Mouse (Mus musculus) hindbrain, embryonic 13.5 days (tissue): ENCODE measurements at regions not wholly inside any gene's neighbourhood (a gene's known extent, or its start where the extent isn't known, plus 50 kb on each side); places are given as distances from the start of the nearest gene placed in this dataset.

Experiments
- ATAC-seq: fragments of 200-750 bp; cut with Nextera tagmentation; 2 replicates; pipeline ENCODE4 v1.8.0; 2017; ENCODE audit warnings: moderate TSS enrichment; ENCODE audit not compliant: low FRiP score
- H3K27ac ChIP-seq: fragments of 300-500 bp; sonication (generic); 2 replicates; pipeline ENCODE4 v1.5.1; 2015; ENCODE audit warnings: inconsistent platforms, mild to moderate bottlenecking, moderate library complexity
- H3K27me3 ChIP-seq: fragments of 300-500 bp; sonication (generic); 2 replicates; pipeline ENCODE4 v1.6.1; 2015; ENCODE audit warnings: mild to moderate bottlenecking, inconsistent platforms
- H3K36me3 ChIP-seq: fragments of 300-500 bp; sonication (generic); 2 replicates; pipeline ENCODE4 v1.6.1; 2015; ENCODE audit warnings: mild to moderate bottlenecking, inconsistent platforms
- H3K4me1 ChIP-seq: fragments of 300-500 bp; sonication (generic); replicated peaks from 2 replicates; pipeline ENCODE4 v1.6.1; 2015; ENCODE audit warnings: inconsistent platforms
- H3K4me2 ChIP-seq: fragments of 300-500 bp; sonication (generic); 2 replicates; pipeline ENCODE4 v1.6.1; 2015; ENCODE audit warnings: inconsistent platforms, mild to moderate bottlenecking, moderate library complexity
- H3K4me3 ChIP-seq: fragments of 300-500 bp; sonication (generic); 2 replicates; pipeline ENCODE4 v1.5.1; 2015; ENCODE audit warnings: mild to moderate bottlenecking, inconsistent platforms
- H3K9ac ChIP-seq: fragments of 300-500 bp; sonication (generic); 2 replicates; pipeline ENCODE4 v1.6.1; 2015; ENCODE audit warnings: mild to moderate bottlenecking, inconsistent platforms
- H3K9me3 ChIP-seq: fragments of 300-500 bp; sonication (generic); 2 replicates; pipeline ENCODE4 v1.6.1; 2016; ENCODE audit warnings: inconsistent platforms
- WGBS: fragments of 180-500 bp; shearing (Covaris S2); methylation state at CpG from one replicate; pipeline ENCODE4 v1.1.7; 2015; 5-methylcytosine and 5-hydroxymethylcytosine counted together

DNA sequence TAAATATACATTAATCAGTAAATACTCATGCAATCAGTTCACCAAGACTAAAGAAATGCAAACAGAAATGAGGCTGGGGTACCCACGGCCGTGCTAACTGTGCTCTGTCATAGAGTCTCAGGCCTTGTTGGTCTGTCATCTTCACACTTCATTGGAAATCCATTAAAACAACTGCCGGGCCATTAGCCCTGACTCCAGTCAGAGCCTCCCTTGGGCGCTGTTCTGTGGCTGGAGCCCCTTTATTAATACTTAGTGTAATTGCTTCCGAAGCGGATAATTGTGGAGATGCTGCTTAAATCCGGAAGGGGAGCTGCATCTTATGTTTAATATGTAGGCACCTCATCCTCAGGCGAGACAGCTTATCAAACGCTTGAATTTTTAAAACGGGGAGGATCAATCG lies 76.1 kb downstream of the Ier5 start:
- no peaks in the 10 kb centered on the region for H3K27me3 ChIP-seq
- 0 out of 2 replicates have a peak, but pooled peaks have one; percentile 50 for ATAC-seq
- peaks cover 30% of the 10 kb centered on the region for H3K4me1 ChIP-seq
- 48% methylated on average over 11 of the region's 11 CpGs for whole genome bisulfite sequencing
- H3K4me2 ChIP-seq, result no peak overlapping the region
- no peaks in the 10 kb centered on the region for H3K36me3 ChIP-seq
- H3K27ac ChIP-seq, result peak overlapping the region; percentile 48; the same call in 1 of the 2 replicates
- no peaks in the 10 kb centered on the region for H3K9me3 ChIP-seq
- no peak overlapping the region for H3K4me3 ChIP-seq
- H3K9ac ChIP-seq, result no peak overlapping the region

DNA sequence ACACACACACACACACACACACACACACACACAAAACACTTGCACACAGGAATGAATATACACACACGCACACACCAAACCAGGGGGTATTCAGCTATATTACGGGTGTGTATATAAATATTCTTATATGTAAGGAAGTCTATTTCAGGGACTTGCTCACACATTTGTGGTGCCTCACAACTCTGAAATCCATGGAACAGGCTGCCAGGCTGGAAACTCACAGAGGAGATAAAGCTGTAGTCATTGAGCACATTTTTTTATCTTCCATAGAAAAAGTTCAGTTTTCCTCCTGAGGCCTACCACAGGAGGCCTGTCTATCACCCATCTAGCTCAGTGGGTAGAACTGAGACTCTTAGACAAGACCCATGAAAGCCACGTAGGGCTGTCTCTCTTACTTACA lies 83.8 kb downstream of the Ier5 start:
- H3K4me1 ChIP-seq, result peaks cover 4% of the 10 kb centered on the region; the same call in 1 of the 2 replicates
- WGBS, result 97% methylated on average over 3 of the region's 3 CpGs
- H3K27me3 ChIP-seq, result 0 out of 2 replicates have a peak, but pooled peaks cover 7% of the 10 kb centered on the region
- no peak overlapping the region for H3K9ac ChIP-seq
- no peak overlapping the region for H3K4me3 ChIP-seq
- H3K9me3 ChIP-seq, result no peaks in the 10 kb centered on the region
- no peak overlapping the region for H3K27ac ChIP-seq
- H3K36me3 ChIP-seq, result no peaks in the 10 kb centered on the region
- ATAC-seq, result no peak
- no peak overlapping the region for H3K4me2 ChIP-seq

DNA sequence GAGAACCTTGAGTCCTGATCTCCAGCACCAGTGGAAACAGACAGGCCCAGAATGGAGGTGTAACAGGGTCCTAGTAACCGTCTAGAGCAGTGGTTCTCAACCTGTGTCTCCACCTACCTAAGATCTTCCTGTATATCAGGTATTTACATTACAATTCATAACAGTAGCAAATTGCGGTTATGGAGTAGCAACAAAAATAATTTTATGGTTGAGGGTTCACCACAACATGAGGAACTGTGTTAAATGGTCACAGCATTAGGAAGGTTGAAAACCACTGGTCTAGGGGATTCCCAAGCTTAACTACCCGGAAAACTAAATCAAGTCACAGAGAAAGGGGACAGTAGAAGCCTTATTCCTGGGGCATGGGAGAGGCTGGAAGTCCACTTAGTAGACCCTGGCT lies 84.5 kb downstream of the Ier5 start:
- no peak for ATAC-seq
- Histone ChIP-seq H3K9ac (no peak overlapping the region), H3K27me3 (peaks cover 12% of the 10 kb centered on the region), H3K27ac (no peak overlapping the region), H3K4me1 (peaks cover 4% of the 10 kb centered on the region; the same call in 1 of the 2 replicates), H3K9me3 (no peaks in the 10 kb centered on the region), H3K4me3 (no peak overlapping the region), H3K4me2 (no peak overlapping the region), H3K36me3 (no peaks in the 10 kb centered on the region)
- 91% methylated on average over 3 of the region's 3 CpGs for WGBS

GRCm38 (mm10) chr1:155013784-155014183 lies 85.7 kb downstream of the Ier5 start:
- Histone ChIP-seq H3K4me2 (no peak overlapping the region), H3K27ac (no peak overlapping the region), H3K36me3 (no peaks in the 10 kb centered on the region), H3K27me3 (peaks cover 24% of the 10 kb centered on the region), H3K4me3 (no peak overlapping the region), H3K9ac (no peak overlapping the region), H3K9me3 (no peaks in the 10 kb centered on the region), H3K4me1 (peaks cover 4% of the 10 kb centered on the region; the same call in 1 of the 2 replicates)
- ATAC-seq, result no peak
- WGBS, result 76% methylated on average over 4 of the region's 4 CpGs

- H3K36me3 ChIP-seq, result no peaks in the 10 kb centered on the region
- no peak overlapping the region for H3K27ac ChIP-seq
- H3K9ac ChIP-seq, result no peak overlapping the region
- H3K27me3 ChIP-seq, result peaks cover 24% of the 10 kb centered on the region
- 63% methylated on average over 4 of the region's 4 CpGs for WGBS
- H3K4me3 ChIP-seq, result no peak overlapping the region
- no peaks in the 10 kb centered on the region for H3K9me3 ChIP-seq
- no peak overlapping the region for H3K4me2 ChIP-seq
- ATAC-seq, result no peak
- peaks cover 4% of the 10 kb centered on the region; the same call in 1 of the 2 replicates for H3K4me1 ChIP-seq
Measured at GRCm38 (mm10) chr1:155013361-155013760, 86.1 kb downstream of the Ier5 start.

GRCm38 (mm10) chr1:155006539-155007486 lies 92.6 kb downstream of the Ier5 start:
- Histone ChIP-seq H3K9me3 (no peaks in the 10 kb centered on the region), H3K4me1 (no peaks in the 10 kb centered on the region; the same call in 1 of the 2 replicates), H3K4me2 (no peak overlapping the region), H3K4me3 (no peak overlapping the region), H3K27me3 (peaks cover 29% of the 10 kb centered on the region), H3K27ac (no peak overlapping the region), H3K36me3 (no peaks in the 10 kb centered on the region), H3K9ac (no peak overlapping the region)
- 17% methylated on average over 16 of the region's 16 CpGs for WGBS
- peak; percentile 89 for ATAC-seq

DNA sequence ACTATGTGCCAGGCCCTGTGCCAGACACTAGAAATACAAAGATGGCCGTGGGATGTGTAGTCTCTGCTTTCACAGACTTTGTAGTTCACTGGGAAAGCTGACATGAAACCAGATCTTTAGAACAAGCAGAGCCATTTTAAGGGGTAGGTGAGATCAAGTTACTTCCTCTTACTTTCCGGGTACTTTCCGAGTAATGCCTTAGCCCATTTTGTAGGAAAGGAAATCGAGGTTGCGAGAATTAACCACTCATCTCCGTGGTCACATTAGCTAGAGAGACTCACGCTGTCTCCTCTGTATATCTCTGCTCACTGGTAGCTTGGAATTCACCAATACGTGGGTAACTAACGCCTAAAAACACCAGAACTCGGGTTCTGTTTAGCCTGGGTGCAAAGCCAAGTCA lies 93.3 kb downstream of the Ier5 start:
- Histone ChIP-seq H3K36me3 (no peaks in the 10 kb centered on the region), H3K27me3 (peaks cover 29% of the 10 kb centered on the region), H3K4me1 (no peaks in the 10 kb centered on the region; the same call in 1 of the 2 replicates), H3K4me2 (no peak overlapping the region), H3K9me3 (no peaks in the 10 kb centered on the region), H3K9ac (no peak overlapping the region), H3K27ac (no peak overlapping the region), H3K4me3 (no peak overlapping the region)
- WGBS, result 88% methylated on average over 10 of the region's 10 CpGs
- ATAC-seq, result no peak

DNA sequence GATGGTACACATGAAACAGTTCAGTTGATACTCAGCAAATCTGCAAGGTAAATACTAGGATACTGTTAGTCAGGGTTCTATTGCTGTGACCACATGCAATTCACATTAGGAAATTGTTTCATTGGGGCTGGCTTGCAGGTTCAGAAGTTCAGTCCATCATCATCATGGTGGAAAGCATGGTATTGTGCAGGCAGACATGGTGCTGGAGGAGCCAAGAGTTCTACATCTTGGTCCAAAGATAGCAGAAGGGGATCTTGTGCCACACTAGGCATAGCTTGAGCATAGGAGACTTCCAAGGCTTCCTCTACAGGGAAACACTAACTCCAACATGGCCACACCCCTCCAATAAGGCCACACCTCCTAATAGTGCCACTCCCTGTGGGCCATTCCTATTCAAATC lies 99.1 kb downstream of the Ier5 start:
- ATAC-seq, result no peak

GRCm38 (mm10) chr1:154999501-155000131 lies 99.8 kb downstream of the Ier5 start:
- no peak for ATAC-seq
- Histone ChIP-seq H3K27ac (no peak overlapping the region), H3K4me3 (no peak overlapping the region), H3K9ac (no peak overlapping the region), H3K4me1 (peaks cover 19% of the 10 kb centered on the region), H3K9me3 (no peaks in the 10 kb centered on the region), H3K36me3 (no peaks in the 10 kb centered on the region), H3K4me2 (no peak overlapping the region), H3K27me3 (peaks cover 14% of the 10 kb centered on the region)
- WGBS, result 70% methylated on average over 9 of the region's 9 CpGs

More for the DNA sequence above, 99.1 kb downstream of the Ier5 start:
- Histone ChIP-seq H3K4me2 (no peak overlapping the region), H3K9ac (no peak overlapping the region), H3K27ac (no peak overlapping the region), H3K4me1 (peaks cover 12% of the 10 kb centered on the region), H3K36me3 (no peaks in the 10 kb centered on the region), H3K9me3 (no peaks in the 10 kb centered on the region), H3K27me3 (peaks cover 18% of the 10 kb centered on the region), H3K4me3 (no peak overlapping the region)

DNA sequence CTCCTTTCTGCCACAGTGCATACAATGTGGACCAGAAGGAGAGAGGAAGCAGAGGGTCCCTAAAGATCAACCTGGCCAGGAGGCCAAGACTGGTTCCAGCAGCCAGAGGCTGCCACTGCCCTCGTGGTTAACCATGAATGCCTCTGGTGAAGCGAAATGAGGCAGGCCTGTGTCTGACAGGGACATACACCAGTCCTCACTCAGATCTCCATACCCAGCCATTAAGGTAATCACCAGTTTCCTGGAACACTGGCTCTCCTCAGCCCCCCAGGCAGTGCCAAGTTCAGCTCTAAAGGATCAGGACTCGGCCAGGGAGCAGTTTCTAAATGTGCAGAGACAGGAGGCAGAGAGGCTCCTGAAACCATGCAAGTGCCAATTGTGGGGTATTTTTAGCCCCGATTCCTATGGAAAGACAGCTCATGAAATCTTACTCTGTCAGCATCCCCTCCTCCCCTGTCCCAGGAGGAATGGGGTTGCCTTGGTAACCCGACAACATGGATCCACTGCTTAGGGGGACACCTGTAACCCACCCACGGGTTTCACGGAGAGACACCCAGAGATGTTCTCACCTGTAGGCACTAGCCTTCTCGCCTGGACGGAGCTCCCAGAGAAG lies 103.6 kb downstream of the Ier5 start:
- no peak for ATAC-seq
- Histone ChIP-seq H3K4me3 (no peak overlapping the region), H3K27me3 (peaks cover 8% of the 10 kb centered on the region), H3K36me3 (no peaks in the 10 kb centered on the region), H3K4me2 (no peak overlapping the region), H3K4me1 (peaks cover 27% of the 10 kb centered on the region), H3K27ac (peak overlapping the region; percentile 35; the same call in 1 of the 2 replicates), H3K9ac (no peak overlapping the region), H3K9me3 (no peaks in the 10 kb centered on the region)
- 68% methylated on average over 9 of the region's 9 CpGs for WGBS

GRCm38 (mm10) chr1:154993927-154994856 lies 105.2 kb downstream of the Ier5 start:
- Histone ChIP-seq H3K36me3 (no peaks in the 10 kb centered on the region), H3K4me1 (peaks cover 27% of the 10 kb centered on the region), H3K9me3 (no peaks in the 10 kb centered on the region), H3K9ac (no peak overlapping the region), H3K4me3 (no peak overlapping the region), H3K4me2 (no peak overlapping the region), H3K27me3 (peaks cover 8% of the 10 kb centered on the region), H3K27ac (peak overlapping the region; percentile 77)
- 53% methylated on average over 21 of the region's 21 CpGs for WGBS
- peak; percentile 60 for ATAC-seq
